15 mouse cellular contexts compared by ENCODE assay signal in the genomic region with DNA sequence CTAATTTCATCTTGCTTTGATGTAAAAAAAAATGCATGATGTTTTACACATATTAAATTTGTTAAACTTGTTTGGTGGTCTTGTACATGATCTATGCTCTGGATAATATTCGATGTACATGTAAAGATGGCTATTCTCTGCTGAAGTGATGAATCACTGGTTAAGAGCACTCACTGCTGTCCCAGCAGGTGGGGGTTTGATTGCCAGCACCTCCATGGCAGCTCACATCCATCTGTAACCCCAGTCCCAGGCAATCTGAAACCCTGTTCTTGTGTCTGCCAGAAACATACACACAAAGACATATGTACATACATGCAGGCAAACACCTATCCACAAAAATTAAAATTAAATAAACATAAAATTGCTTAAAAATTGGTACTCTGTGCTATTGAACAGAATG.
DNase-seq lines count a peak whose midpoint lies in the region.
"Had no signal": no experiment of that assay in that cellular context is flagged by ENCODE, and none has a peak within 500 bp of the region (broad histone marks: within the 10 kb centered on the region; RNA-seq: fewer than 3 reads in every experiment).

No protein-coding gene starts in this region.

- peak; percentile 18 to 22 for DNase-seq in cerebellum, adult 18-20 months
- DNase-seq in cerebellum, postnatal 4 days (ENCODE audit: low spot score in 2 of 2) = no peak
- peak; percentile 39 to 58 for DNase-seq in cerebellum, postnatal 14 days
- DNase-seq in cerebellum, adult 11 months = no peak
- DNase-seq in cerebellum, postnatal 25 days = peak; percentile 50 to 67
- no peak for DNase-seq in ovary, postnatal 14 days (ENCODE audit: low spot score)
- DNase-seq: adrenal gland, postnatal 10 days; adrenal gland, postnatal 36 days; B cell, adult 2 months; gastrocnemius, postnatal 25 days; heart, adult 18-20 months; heart, postnatal 10 days; heart, postnatal 36 days; kidney, adult 11 months; kidney, adult 8-10 months had no signal

Comparison
In these comparisons a context has a peak if more than half of its experiments do, and no peak if none do; other contexts are left out.
1. DNase-seq: peak in cerebellum, adult 18-20 months (2 of 2), cerebellum, postnatal 14 days (2 of 2) and cerebellum, postnatal 25 days (2 of 2); none in cerebellum, postnatal 4 days (0 of 2), cerebellum, adult 11 months (single experiment) and ovary, postnatal 14 days (single experiment).